Mouse (Mus musculus): ENCODE measurements at regions not wholly inside any gene's neighbourhood (a gene's known extent, or its start where the extent isn't known, plus 50 kb on each side); places are given as distances from the start of the nearest gene placed in this dataset.

GRCm38 (mm10) chr1:138011581-138011980 lies 163.9 kb downstream of the Ptprc start:
- DNase-seq (ENCODE audit: low read depth, low spot score) = no peak

- no peak for DNase-seq (ENCODE audit: low read depth, low spot score)
These were observed 164.5 kb downstream of the Ptprc start for GRCm38 (mm10) chr1:138010910-138011477.

GRCm38 (mm10) chr1:138006811-138007210 lies 168.7 kb downstream of the Ptprc start:
- no peak for DNase-seq (ENCODE audit: low read depth, low spot score)

GRCm38 (mm10) chr1:138004319-138004718 lies 171.2 kb downstream of the Ptprc start:
- DNase-seq (ENCODE audit: low read depth, low spot score) = no peak

GRCm38 (mm10) chr1:137999268-137999900 lies 176.1 kb downstream of the Ptprc start:
- no peak for DNase-seq (ENCODE audit: low read depth, low spot score)

- DNase-seq (ENCODE audit: low read depth, low spot score) = no peak
These were observed 179.5 kb downstream of the Ptprc start for GRCm38 (mm10) chr1:137996041-137996440.

- DNase-seq (ENCODE audit: low read depth, low spot score) = no peak
These were observed 183.6 kb downstream of the Ptprc start for GRCm38 (mm10) chr1:137991936-137992335.

- no peak for DNase-seq (ENCODE audit: low read depth, low spot score)
These were observed 184.1 kb downstream of the Ptprc start for GRCm38 (mm10) chr1:137991412-137991811.

GRCm38 (mm10) chr1:137973406-137973805 lies 202.1 kb downstream of the Ptprc start:
- no peak for DNase-seq (ENCODE audit: low read depth, low spot score)

GRCm38 (mm10) chr1:137972620-137973350 lies 202.7 kb downstream of the Ptprc start:
- DNase-seq (ENCODE audit: low read depth, low spot score) = no peak

- no peak for DNase-seq (ENCODE audit: low read depth, low spot score)
These were observed 209.2 kb downstream of the Ptprc start for GRCm38 (mm10) chr1:137966151-137966836.

- DNase-seq (ENCODE audit: low read depth, low spot score) = no peak
These were observed 211.9 kb downstream of the Ptprc start for GRCm38 (mm10) chr1:137963656-137964055.

- no peak for DNase-seq (ENCODE audit: low read depth, low spot score)
These were observed 217.5 kb downstream of the Ptprc start for GRCm38 (mm10) chr1:137958040-137958439.

- no peak for DNase-seq (ENCODE audit: low read depth, low spot score)
These were observed 219.5 kb downstream of the Ptprc start for GRCm38 (mm10) chr1:137955993-137956392.

GRCm38 (mm10) chr1:137955139-137955538 lies 220.4 kb downstream of the Ptprc start:
- no peak for DNase-seq (ENCODE audit: low read depth, low spot score)

- no peak for DNase-seq (ENCODE audit: low read depth, low spot score)
These were observed 222.1 kb downstream of the Ptprc start for GRCm38 (mm10) chr1:137953369-137953768.

GRCm38 (mm10) chr1:137952777-137953176 lies 222.7 kb downstream of the Ptprc start:
- DNase-seq (ENCODE audit: low read depth, low spot score) = no peak

GRCm38 (mm10) chr1:137947900-137948299 lies 227.6 kb downstream of the Ptprc start:
- no peak for DNase-seq (ENCODE audit: low read depth, low spot score)

- DNase-seq (ENCODE audit: low read depth, low spot score) = no peak
These were observed 233.6 kb downstream of the Ptprc start for GRCm38 (mm10) chr1:137941776-137942522.

- no peak for DNase-seq (ENCODE audit: low read depth, low spot score)
These were observed 239.8 kb downstream of the Ptprc start for GRCm38 (mm10) chr1:137935746-137936145.

GRCm38 (mm10) chr1:137929764-137930163 lies 245.7 kb downstream of the Ptprc start:
- no peak for DNase-seq (ENCODE audit: low read depth, low spot score)

GRCm38 (mm10) chr1:137928522-137928921 lies 247.0 kb downstream of the Ptprc start:
- DNase-seq (ENCODE audit: low read depth, low spot score) = no peak

Measured in c-Kit-negative CD71-positive TER-119-positive erythroid progenitor cells, embryonic 14.5 days (primary cell).